Mouse (Mus musculus): ENCODE results near the gene Klhdc1.

GRCm38 (mm10) chr12:69268956-69269355 is 28.0 kb downstream of the Klhdc1 start:
- no peak for TF ChIP-seq CTCF (IDR thresholded peaks at IDR 0.05; ENCODE audit: low read depth)
- no peak for TF ChIP-seq EP300 (IDR thresholded peaks at IDR 0.05; ENCODE audit: low read depth)
